Mouse (Mus musculus) layer of hippocampus, postnatal 14 days (tissue): Measurements from ENCODE around the gene Adamts2. TPM values are rescaled to one million over a fixed set of nuclear protein-coding genes. Genes with fewer than 3 reads are reported as not detected.

Experiments
- DNase-seq, 2 experiments: peaks; one replicate each; pipeline ENCODE4 v3.0.0; 2021 to 2022; ENCODE audit warnings: low spot score in 2 of 2, mixed read lengths in 1 of 2
- total RNA-seq, 2 experiments: library from RNA; stranded (reverse); gene quantifications; 2 replicates each; pipeline ENCODE4 v1.2.3; 2021

Gene Adamts2
- total RNA-seq, 2 experiments from 2014 or later, result 6.3 to 8.3 TPM

- peak; percentile 91 to 97 for DNase-seq
These were observed 239.3 kb downstream of the Adamts2 start, which contains the start of gene Zfp879 for GRCm38 (mm10) chr11:50841023-50841735. TSS of gene Zfp879 (minus strand) at chr11:50841552.

GRCm38 (mm10) chr11:50845951-50846350 lies 244.1 kb downstream of the Adamts2 start:
- DNase-seq, result no peak

GRCm38 (mm10) chr11:50847047-50847446 lies 245.2 kb downstream of the Adamts2 start:
- DNase-seq, result no peak

- no peak for DNase-seq
These were observed 246.7 kb downstream of the Adamts2 start for GRCm38 (mm10) chr11:50848520-50849137.

- no peak for DNase-seq
These were observed 247.4 kb downstream of the Adamts2 start for GRCm38 (mm10) chr11:50849310-50849709.

- no peak for DNase-seq
These were observed 248.4 kb downstream of the Adamts2 start, which contains the start of gene Grm6 for GRCm38 (mm10) chr11:50850177-50850735. TSS of gene Grm6 (plus strand) at chr11:50850685.

- DNase-seq, result no peak
These were observed 249.2 kb downstream of the Adamts2 start for GRCm38 (mm10) chr11:50850989-50851601.

Other genes starting within 250 kb of the Adamts2 start
- gene Cby3, start 247.6 kb upstream of the Adamts2 start, total RNA-seq, result not detected
- gene Hnrnph1, start 225.1 kb upstream of the Adamts2 start, total RNA-seq, result 100 to 1,000 TPM; 235 to 246 TPM
- gene Rufy1, start 171.0 kb upstream of the Adamts2 start, total RNA-seq, result 10 to 100 TPM; 22.8 to 24.4 TPM
- 10 to 100 TPM; 46.4 to 51.7 TPM for gene Zfp354c, start 225.6 kb downstream of the Adamts2 start, total RNA-seq
- gene Zfp879, start 239.5 kb downstream of the Adamts2 start, total RNA-seq, result 1 to 10 TPM; 3.1 to 4.4 TPM
- gene Grm6, start 248.6 kb downstream of the Adamts2 start, total RNA-seq, result not detected